ENCODE assay signal across 8 mouse cellular contexts in genomic region chr2:20969201-20970200, GRCm38 (mm10). TPM values are rescaled to one million over a fixed set of nuclear protein-coding genes. Genes with fewer than 3 reads are reported as not detected.
DNase-seq lines count a peak whose midpoint lies in the region; ATAC-seq lines count a peak whose summit lies in the region.

No protein-coding gene starts in this region.

- peak overlapping the region; percentile 89 for H3K4me2 ChIP-seq in hindbrain, embryonic 14.5 days (replicated peaks)

- under 1% methylated on average over 49 of the region's 49 CpGs for WGBS in hindbrain, embryonic 14.5 days

- H3K27ac ChIP-seq in hindbrain, embryonic 14.5 days = peak overlapping the region; percentile 100

- no peaks in the 10 kb centered on the region for H3K9me3 ChIP-seq in hindbrain, embryonic 14.5 days (ENCODE audit: control insufficient read depth, low read length)

- H3K4me3 ChIP-seq in hindbrain, embryonic 14.5 days (replicated peaks; ENCODE audit: low read length) = peak overlapping the region; percentile 97

- no peaks in the 10 kb centered on the region for H3K27me3 ChIP-seq in hindbrain, embryonic 14.5 days (ENCODE audit: control insufficient read depth, insufficient read depth, low read length)

- peak overlapping the region; percentile 99 for H3K9ac ChIP-seq in hindbrain, embryonic 14.5 days

- peaks cover 19% of the 10 kb centered on the region for H3K4me1 ChIP-seq in hindbrain, embryonic 14.5 days (replicated peaks; ENCODE audit: control insufficient read depth, insufficient read depth, low read length)

- DNase-seq in R1 (ENCODE audit: low read depth, low spot score) = peak; percentile 99
- peak; percentile 96 to 97 for DNase-seq in cerebellum, postnatal 25 days
- peak; percentile 88 to 94 for DNase-seq in frontal cortex, postnatal 25 days (ENCODE audit: low spot score in 2 of 2)
- DNase-seq in hindbrain, embryonic 14.5 days (ENCODE audit: low spot score) = peak; percentile 97
- peak; percentile 96 for DNase-seq in layer of hippocampus, postnatal 36 days
- DNase-seq in lung, postnatal 36 days = peak; percentile 98
- DNase-seq in retina, postnatal 1 day = peak; percentile 99
- DNase-seq in urinary bladder, adult 18-20 months (ENCODE audit: low spot score in 2 of 2) = peak; percentile 76 to 92

- ATAC-seq in hindbrain, embryonic 14.5 days (ENCODE audit: low FRiP score) = peak; percentile 97

- no peaks in the 10 kb centered on the region for H3K36me3 ChIP-seq in hindbrain, embryonic 14.5 days (replicated peaks; ENCODE audit: control insufficient read depth, insufficient read depth)

RNA-seq across cellular contexts. Expression of gene Arhgap21, which starts 0.8 kb away (rescaled TPM):
- 49.3 and 49.4 TPM in 2 replicates for polyA plus RNA-seq in hindbrain, embryonic 14.5 days (2014; fragmentation: Nextera tagmentation; extraction: Ambion mirVana)
- 100 to 1,000 TPM; 331 to 369 TPM for total RNA-seq in layer of hippocampus, postnatal 36 days (2021)

Comparison
In these comparisons a context has a peak if more than half of its experiments do, and no peak if none do; other contexts are left out.
1. Peak in every context shown above with its lines: DNase-seq, ATAC-seq, H3K4me3 ChIP-seq and H3K27ac ChIP-seq.